Mouse (Mus musculus): ENCODE data around the gene Endog.

Endog gene

DNA sequence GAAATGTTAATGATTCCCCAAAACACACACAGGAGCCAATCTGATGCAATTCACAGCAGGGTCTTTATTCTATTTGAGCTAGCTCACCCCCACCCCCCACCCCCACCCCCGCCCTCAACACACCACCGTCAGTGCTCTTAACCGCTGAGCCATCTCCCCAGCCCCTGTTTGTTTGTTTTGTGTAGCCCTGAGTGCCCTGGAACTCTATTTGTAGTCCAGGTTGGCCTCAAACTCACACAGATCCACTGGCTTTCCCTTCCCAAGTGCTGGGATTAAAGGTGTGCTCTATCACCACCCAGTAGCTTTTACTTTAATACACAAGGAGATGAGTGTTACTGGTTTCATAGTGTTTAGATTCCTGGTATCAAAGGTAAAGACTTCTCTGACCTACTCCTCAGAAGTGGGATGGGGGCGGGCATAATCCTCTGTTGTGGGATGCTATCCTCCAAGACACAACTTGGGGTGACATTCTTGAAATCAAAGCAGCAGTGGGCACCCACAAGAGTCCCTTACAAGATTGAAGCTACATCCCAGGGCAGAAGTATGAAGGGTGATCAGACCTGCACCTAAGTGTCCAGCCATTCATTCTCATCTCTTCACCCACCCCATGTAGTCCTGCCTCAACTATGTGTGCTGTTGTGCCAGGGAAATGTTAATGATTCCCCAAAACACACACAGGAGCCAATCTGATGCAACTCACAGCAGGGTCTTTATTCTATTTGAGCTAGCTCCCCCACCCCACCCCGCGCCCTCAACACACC is 40.3 kb downstream of the Endog start:
- no peak for DNase-seq (ENCODE audit: extremely low spot score)

DNA sequence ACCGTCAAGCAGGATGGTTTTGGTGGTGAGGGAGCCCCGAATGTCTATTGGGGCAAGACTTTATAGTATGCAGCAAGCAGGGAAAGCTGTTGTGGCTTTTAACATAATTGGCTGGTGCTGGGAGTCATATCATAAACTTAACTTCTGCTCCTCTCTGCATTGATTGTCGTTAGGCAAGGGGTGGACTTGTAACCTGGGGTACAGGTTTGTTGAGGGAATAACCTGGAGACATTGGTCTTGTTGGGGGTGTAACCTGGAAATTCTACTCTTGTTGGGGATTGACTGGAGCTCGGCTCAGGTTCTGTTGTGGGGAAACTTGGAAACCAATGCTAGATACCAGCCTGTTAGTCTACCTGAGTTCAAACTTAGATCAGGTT is 40.9 kb downstream of the Endog start:
- no peak for DNase-seq (ENCODE audit: extremely low spot score)

- no peak for DNase-seq (ENCODE audit: extremely low spot score)
Observed at GRCm38 (mm10) chr2:30212951-30213350, 41.7 kb downstream of the Endog start.

- DNase-seq (ENCODE audit: extremely low spot score), result no peak
Observed at GRCm38 (mm10) chr2:30214745-30215144, 43.5 kb downstream of the Endog start.

GRCm38 (mm10) chr2:30215493-30215892 is 44.2 kb downstream of the Endog start:
- DNase-seq (ENCODE audit: extremely low spot score), result no peak

GRCm38 (mm10) chr2:30216293-30216692 is 45.0 kb downstream of the Endog start:
- DNase-seq (ENCODE audit: extremely low spot score), result no peak
